Mouse (Mus musculus) MEL (cell line): ENCODE results near the gene Epha6. TPM values are rescaled to one million over a fixed set of nuclear protein-coding genes. Genes with fewer than 3 reads are reported as not detected.
A peak's percentile ranks its signal among the peaks of the same experiment; 100 is the strongest.

Experiments used
- DNase-seq: peaks from one replicate; pipeline ENCODE4 v3.0.0; 2011; ENCODE audit warnings: low read depth, low spot score
- H3K27ac ChIP-seq: 2 replicates; pipeline ENCODE4 v1.5.1; 2012; ENCODE audit warnings: low read depth, mild to moderate bottlenecking, control low read depth, low read length, moderate library complexity; ENCODE audit not compliant: control insufficient read depth
- H3K27me3 ChIP-seq, 2 experiments: fragments of 150-350 bp in 1 of 2; sonication (generic) in 1 of 2; 2 replicates each; pipeline ENCODE4 v1.6.1; 2012; ENCODE audit warnings: low read length in 2 of 2, mild to moderate bottlenecking in 2 of 2, improper control_type of control experiment in 1 of 2, moderate library complexity in 1 of 2; ENCODE audit not compliant: insufficient read depth in 2 of 2, control insufficient read depth in 1 of 2
- H3K36me3 ChIP-seq, 2 experiments: 2 replicates each; pipeline ENCODE4 v1.6.1; 2012 to 2014; ENCODE audit warnings: low read length in 2 of 2, improper control_type of control experiment in 1 of 2, inconsistent platforms in 1 of 2, mild to moderate bottlenecking in 1 of 2; ENCODE audit not compliant: insufficient read depth in 2 of 2, control insufficient read depth in 1 of 2
- H3K4me1 ChIP-seq, 2 experiments: fragments of 150-350 bp in 1 of 2; sonication (generic) in 1 of 2; 2 replicates each; pipeline ENCODE4 v1.6.1; 2012; ENCODE audit warnings: low read length in 2 of 2, improper control_type of control experiment in 1 of 2, mild to moderate bottlenecking in 1 of 2; ENCODE audit not compliant: insufficient read depth in 2 of 2, control insufficient read depth in 1 of 2
- H3K4me3 ChIP-seq, 2 experiments: fragments of 150-350 bp in 1 of 2; sonication (generic) in 1 of 2; 2 replicates each; pipeline ENCODE4 v1.5.1; 2012; ENCODE audit warnings: low read depth in 2 of 2, low read length in 2 of 2, mild to moderate bottlenecking in 2 of 2, moderate library complexity in 2 of 2, control low read depth in 1 of 2, improper control_type of control experiment in 1 of 2; ENCODE audit not compliant: control insufficient read depth in 1 of 2, insufficient read depth in 1 of 2
- H3K79me2 ChIP-seq: 2 replicates; pipeline ENCODE4 v1.6.1; 2012; ENCODE audit warnings: mild to moderate bottlenecking, low read length, moderate library complexity; ENCODE audit not compliant: control insufficient read depth, poor library complexity, insufficient read depth
- H3K9ac ChIP-seq: 2 replicates; pipeline ENCODE4 v1.6.1; 2012; ENCODE audit warnings: low read depth, mild to moderate bottlenecking, control low read depth, low read length, moderate library complexity; ENCODE audit not compliant: control insufficient read depth, poor library complexity, severe bottlenecking
- H3K9me3 ChIP-seq: fragments of 150-350 bp; sonication (generic); replicated peaks from 2 replicates; pipeline ENCODE4 v1.6.1; 2012; ENCODE audit warnings: mild to moderate bottlenecking, low read length, improper control_type of control experiment, moderate library complexity; ENCODE audit not compliant: insufficient read depth
- BHLHE40 ChIP-seq: IDR thresholded peaks from 2 replicates; pipeline ENCODE4 v1.6.1; 2012; ENCODE audit warnings: low read depth, mild to moderate bottlenecking, inconsistent platforms, low read length, improper control_type of control experiment, borderline replicate concordance
- E2F4 ChIP-seq: IDR thresholded peaks from 2 replicates; pipeline ENCODE4 v1.6.1; 2011; ENCODE audit warnings: low read depth, low read length, improper control_type of control experiment, borderline replicate concordance
- GABPA ChIP-seq: IDR thresholded peaks from 2 replicates; pipeline ENCODE4 v1.6.1; 2012; ENCODE audit warnings: low read depth, mild to moderate bottlenecking, inconsistent platforms, low read length, improper control_type of control experiment, moderate library complexity
- HCFC1 ChIP-seq: IDR thresholded peaks from 2 replicates; pipeline ENCODE4 v1.6.1; 2012; ENCODE audit warnings: low read depth, mild to moderate bottlenecking, inconsistent platforms, low read length, improper control_type of control experiment, moderate library complexity
- JUND ChIP-seq: IDR thresholded peaks from 2 replicates; pipeline ENCODE4 v1.6.1; 2011; ENCODE audit warnings: low read depth, mild to moderate bottlenecking, improper control_type of control experiment, low read length
- MAX ChIP-seq: IDR thresholded peaks from 2 replicates; pipeline ENCODE4 v1.6.1; 2011; ENCODE audit warnings: low read length, improper control_type of control experiment
- MXI1 ChIP-seq: IDR thresholded peaks from 2 replicates; pipeline ENCODE4 v1.6.1; 2011; ENCODE audit warnings: mild to moderate bottlenecking, low read depth, low read length, improper control_type of control experiment
- MYC ChIP-seq: IDR thresholded peaks from 2 replicates; pipeline ENCODE4 v1.6.1; 2011; ENCODE audit warnings: low read depth, mild to moderate bottlenecking, low read length, improper control_type of control experiment, moderate library complexity
- NELFE ChIP-seq: IDR thresholded peaks from 2 replicates; pipeline ENCODE4 v1.6.1; 2011; ENCODE audit warnings: low read depth, low read length, improper control_type of control experiment
- POLR2A ChIP-seq, 2 experiments: IDR thresholded peaks; 2 replicates each; pipeline ENCODE4 v1.6.1; 2011 to 2012; ENCODE audit warnings: low read length in 2 of 2, mild to moderate bottlenecking in 2 of 2, control low read depth in 1 of 2, improper control_type of control experiment in 1 of 2, low read depth in 1 of 2, moderate library complexity in 1 of 2; ENCODE audit not compliant: control insufficient read depth in 1 of 2, insufficient read depth in 1 of 2, poor library complexity in 1 of 2
- POLR2AphosphoS2 ChIP-seq: IDR thresholded peaks from 2 replicates; pipeline ENCODE4 v1.6.1; 2011; ENCODE audit warnings: low read length, improper control_type of control experiment
- POLR2AphosphoS5 ChIP-seq: IDR thresholded peaks from 2 replicates; pipeline ENCODE4 v1.6.1; 2012; ENCODE audit warnings: low read depth, borderline replicate concordance, mild to moderate bottlenecking, inconsistent platforms, low read length, moderate library complexity, mixed read lengths
- SIN3A ChIP-seq: IDR thresholded peaks from 2 replicates; pipeline ENCODE4 v1.6.1; 2012; ENCODE audit warnings: low read length, improper control_type of control experiment, inconsistent platforms
- SMC3 ChIP-seq: IDR thresholded peaks from 2 replicates; pipeline ENCODE4 v1.6.1; 2011; ENCODE audit warnings: low read depth, low read length, improper control_type of control experiment
- UBTF ChIP-seq: IDR thresholded peaks from 2 replicates; pipeline ENCODE4 v1.6.1; 2012; ENCODE audit warnings: low read depth, mild to moderate bottlenecking, inconsistent platforms, low read length, improper control_type of control experiment, moderate library complexity, borderline replicate concordance; ENCODE audit not compliant: insufficient read depth
- USF1 ChIP-seq: IDR thresholded peaks from 2 replicates; pipeline ENCODE4 v1.6.1; 2014; ENCODE audit warnings: low read depth, mild to moderate bottlenecking, inconsistent platforms, low read length, improper control_type of control experiment, moderate library complexity
- USF2 ChIP-seq, 2 experiments: IDR thresholded peaks; 2 replicates each; pipeline ENCODE4 v1.6.1; 2011 to 2012; ENCODE audit warnings: improper control_type of control experiment in 2 of 2, low read length in 2 of 2, borderline replicate concordance in 1 of 2, inconsistent platforms in 1 of 2, low read depth in 1 of 2, mild to moderate bottlenecking in 1 of 2; ENCODE audit not compliant: insufficient read depth in 1 of 2
- ZKSCAN1 ChIP-seq: IDR thresholded peaks from 2 replicates; pipeline ENCODE4 v1.6.1; 2012; ENCODE audit warnings: low read depth, mild to moderate bottlenecking, inconsistent platforms, low read length, improper control_type of control experiment, moderate library complexity
- polyA plus RNA-seq, 2 experiments: library from polyadenylated mRNA; stranded (reverse) in 1 of 2; unstranded in 1 of 2; fragments of >175 nt in 1 of 2; fragments of >200 nt in 1 of 2; gene quantifications; 2 replicates each; pipeline versions ENCODE4 v1.2.1 to v1.2.4; 2012; ENCODE audit warnings: low replicate concordance in 2 of 2, low read depth in 1 of 2; ENCODE audit not compliant: insufficient read length in 2 of 2, insufficient read depth in 1 of 2, missing spikeins in 1 of 2
- total RNA-seq: library from RNA; depleted of rRNA; stranded (reverse); fragments of 300-350 nt; gene quantifications from 2 replicates; pipeline ENCODE4 v1.2.3, GENCODE M21; 2012

The Epha6 gene
- total and polyA plus RNA-seq, 3 experiments = not detected

DNA sequence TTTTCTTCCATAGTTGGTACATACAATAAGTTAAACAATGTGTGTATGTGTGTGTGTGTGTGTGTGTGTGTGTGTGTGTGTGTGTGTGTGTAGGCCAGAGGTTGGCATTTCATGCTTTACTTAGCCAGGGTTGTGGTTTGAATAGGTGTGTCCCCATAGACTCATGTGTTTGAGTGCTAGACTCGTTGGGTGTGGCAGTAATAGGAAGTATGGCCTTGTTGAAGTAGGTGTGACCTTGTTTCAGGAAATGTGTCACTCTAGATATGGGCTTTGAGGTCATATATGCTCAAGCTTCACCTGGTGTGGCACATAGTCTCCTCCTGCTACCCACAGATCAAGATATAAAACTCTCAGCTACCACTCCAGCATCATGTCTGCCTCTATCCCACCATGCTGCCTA, 577.0 kb downstream of the Epha6 start:
- H3K4me3 ChIP-seq = no peak overlapping the region
- no peaks in the 10 kb centered on the region for H3K9me3 ChIP-seq
- H3K27ac ChIP-seq = no peak overlapping the region
- peak; percentile 6 for DNase-seq
- no peaks in the 10 kb centered on the region for H3K4me1 ChIP-seq
- H3K36me3 ChIP-seq = no peaks in the 10 kb centered on the region
- TF ChIP-seq POLR2AphosphoS5 = no peak
- no peak for TF ChIP-seq UBTF
- no peak for TF ChIP-seq MYC
- no peak for TF ChIP-seq JUND
- no peak for TF ChIP-seq SIN3A
- H3K79me2 ChIP-seq = no peaks in the 10 kb centered on the region
- H3K27me3 ChIP-seq = no peaks in the 10 kb centered on the region
- H3K9ac ChIP-seq = no peak overlapping the region

DNA sequence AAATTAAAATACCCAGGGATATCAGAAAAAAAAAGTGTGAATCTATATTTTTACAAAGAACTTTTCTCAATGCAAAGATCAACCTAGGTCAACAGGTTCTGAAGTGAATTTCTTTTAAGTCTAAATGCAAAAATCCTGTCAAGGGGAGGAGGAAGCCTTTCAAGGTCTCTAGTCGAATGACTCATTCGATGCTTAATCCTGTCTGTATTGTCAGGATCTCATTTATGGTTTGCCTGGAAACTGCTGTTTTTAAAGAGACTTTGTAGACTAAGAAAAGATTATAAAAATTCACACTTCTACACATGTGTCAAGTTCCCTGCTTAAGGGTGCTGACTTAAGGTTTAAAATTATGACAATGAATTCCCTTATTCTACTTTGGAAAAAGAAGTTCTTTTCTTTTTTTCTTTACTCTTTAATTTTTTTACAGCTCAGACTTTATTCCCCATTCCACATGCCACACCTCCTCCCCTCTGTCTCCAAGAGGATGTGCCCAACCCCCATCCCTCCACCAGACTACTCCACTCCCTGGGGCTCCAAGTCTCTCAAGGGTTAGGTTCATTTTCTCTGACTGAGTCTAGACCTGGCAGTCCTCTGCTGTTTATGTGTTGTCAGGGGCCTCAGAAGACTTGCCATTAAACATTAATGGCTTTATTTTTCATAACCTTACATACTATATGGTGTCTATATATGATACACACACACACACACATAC, 598.3 kb downstream of the Epha6 start:
- no peak for DNase-seq
- no peaks in the 10 kb centered on the region for H3K9me3 ChIP-seq
- no peaks in the 10 kb centered on the region for H3K79me2 ChIP-seq
- no peaks in the 10 kb centered on the region for H3K36me3 ChIP-seq
- no peak overlapping the region for H3K27ac ChIP-seq
- H3K27me3 ChIP-seq = no peaks in the 10 kb centered on the region
- TF ChIP-seq USF2 (IDR thresholded peaks at IDR 0.05; ENCODE audit: borderline replicate concordance in 1 of 2, insufficient read depth in 1 of 2, low read depth in 1 of 2, low read length in 2 of 2) (no peak), UBTF (no peak), MXI1 (no peak), SMC3 (no peak), HCFC1 (no peak), NELFE (no peak), BHLHE40 (no peak), GABPA (no peak), MAX (no peak), POLR2A (IDR thresholded peaks at IDR 0.05; ENCODE audit: control insufficient read depth in 1 of 2, insufficient read depth in 1 of 2, low read depth in 1 of 2, low read length in 2 of 2, poor library complexity in 1 of 2) (no peak), POLR2AphosphoS2 (no peak)
- H3K4me3 ChIP-seq = no peak overlapping the region
- H3K4me1 ChIP-seq = no peaks in the 10 kb centered on the region
- no peak overlapping the region for H3K9ac ChIP-seq

DNA sequence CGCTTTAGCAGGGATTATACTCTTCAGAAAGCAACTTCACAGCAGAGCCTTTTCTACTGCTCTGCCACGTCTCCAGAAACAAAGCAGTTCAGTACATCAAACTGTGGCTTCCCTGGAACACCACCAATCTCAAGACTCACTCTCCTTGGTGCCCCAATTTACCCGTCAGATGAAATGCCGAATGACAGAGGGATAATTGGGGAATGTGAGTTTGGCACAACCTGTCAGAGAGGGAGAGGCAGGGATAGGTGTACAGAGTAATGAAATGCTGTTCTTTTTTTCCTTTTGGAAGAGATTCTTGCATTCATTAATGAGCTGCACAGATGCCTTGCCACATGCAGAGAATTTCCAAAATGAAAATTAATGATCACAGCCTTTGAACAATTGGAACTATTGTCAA, 635.5 kb downstream of the Epha6 start:
- H3K79me2 ChIP-seq = no peaks in the 10 kb centered on the region
- H3K36me3 ChIP-seq = no peaks in the 10 kb centered on the region
- no peaks in the 10 kb centered on the region for H3K27me3 ChIP-seq
- H3K9me3 ChIP-seq = no peaks in the 10 kb centered on the region
- no peaks in the 10 kb centered on the region for H3K4me1 ChIP-seq
- no peak for DNase-seq
- H3K27ac ChIP-seq = no peak overlapping the region
- H3K9ac ChIP-seq = no peak overlapping the region
- no peak for TF ChIP-seq E2F4
- TF ChIP-seq SMC3 = no peak
- TF ChIP-seq USF1 = no peak
- no peak for TF ChIP-seq ZKSCAN1
- no peak for TF ChIP-seq GABPA
- H3K4me3 ChIP-seq = no peak overlapping the region
